Mouse (Mus musculus) E14TG2a.4 (cell line): Measurements from ENCODE around the gene Olfr49.

Experiments used
- CTCF ChIP-seq: conservative IDR thresholded peaks from 2 replicates; pipeline ENCODE4 v1.5.1; 2014; ENCODE audit warnings: low read length
- NANOG ChIP-seq: IDR thresholded peaks from 2 replicates; pipeline ENCODE4 v1.6.1; 2014; ENCODE audit warnings: borderline replicate concordance, low read length, mixed read lengths
- POU5F1 ChIP-seq: IDR thresholded peaks from 2 replicates; pipeline ENCODE4 v1.6.1; 2014; ENCODE audit warnings: low read length, borderline replicate concordance

DNA sequence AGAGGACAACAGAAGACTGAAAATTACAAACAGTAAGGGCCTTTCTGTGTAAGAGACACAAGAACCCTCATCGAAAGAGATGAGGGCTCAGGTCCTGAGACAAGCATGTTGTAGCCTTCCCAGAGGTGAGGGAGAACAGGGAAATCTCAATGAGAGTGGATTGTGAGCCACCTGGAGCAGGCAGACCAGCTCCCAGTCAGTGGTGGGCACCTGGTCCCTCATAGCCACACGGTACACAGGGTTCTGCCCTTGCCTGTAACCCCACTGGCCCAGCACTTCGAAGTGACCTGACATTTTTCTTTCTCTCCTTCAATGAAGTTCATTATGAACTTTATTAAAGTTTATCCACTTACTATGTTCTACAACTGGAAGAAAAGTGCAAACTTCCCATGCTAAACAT lies 12.0 kb downstream of the Olfr49 start:
- TF ChIP-seq CTCF (no peak), NANOG (no peak), POU5F1 (no peak)
